Mouse (Mus musculus) liver, embryonic 13.5 days (tissue): Measurements from ENCODE around the gene Gm364. TPM values are rescaled to one million over a fixed set of nuclear protein-coding genes. Genes with fewer than 3 reads are reported as not detected.

ENCODE experiments used
- ATAC-seq: fragments of 200-750 bp; cut with Nextera tagmentation; 2 replicates; pipeline ENCODE4 v1.8.0; 2017; ENCODE audit warnings: low read depth, mild to moderate bottlenecking, moderate number of reproducible peaks, moderate library complexity
- DNase-seq: peaks from one replicate; pipeline ENCODE4 v3.0.0; 2022
- H3K27ac ChIP-seq: fragments of 300-500 bp; sonication (generic); 2 replicates; pipeline ENCODE4 v1.5.1; 2015; ENCODE audit warnings: moderate library complexity, mild to moderate bottlenecking, inconsistent platforms
- H3K27me3 ChIP-seq: fragments of 300-500 bp; sonication (generic); 2 replicates; pipeline ENCODE4 v1.6.1; 2015; ENCODE audit warnings: mild to moderate bottlenecking, inconsistent platforms
- H3K36me3 ChIP-seq: fragments of 300-500 bp; sonication (generic); 2 replicates; pipeline ENCODE4 v1.6.1; 2015; ENCODE audit warnings: mild to moderate bottlenecking, inconsistent platforms
- H3K4me1 ChIP-seq: fragments of 300-500 bp; sonication (generic); replicated peaks from 2 replicates; pipeline ENCODE4 v1.6.1; 2015; ENCODE audit warnings: inconsistent platforms
- H3K4me2 ChIP-seq: fragments of 300-500 bp; sonication (generic); 2 replicates; pipeline ENCODE4 v1.6.1; 2015; ENCODE audit warnings: inconsistent platforms, mild to moderate bottlenecking, moderate library complexity
- H3K4me3 ChIP-seq: fragments of 300-500 bp; sonication (generic); replicated peaks from 2 replicates; pipeline ENCODE4 v1.5.1; 2015; ENCODE audit warnings: mild to moderate bottlenecking, inconsistent platforms
- H3K9ac ChIP-seq: fragments of 300-500 bp; sonication (generic); 2 replicates; pipeline ENCODE4 v1.6.1; 2015; ENCODE audit warnings: mild to moderate bottlenecking, inconsistent platforms
- H3K9me3 ChIP-seq: fragments of 300-500 bp; sonication (generic); replicated peaks from 2 replicates; pipeline ENCODE4 v1.6.1; 2016; ENCODE audit warnings: inconsistent platforms
- WGBS: fragments of 180-500 bp; shearing (Covaris S2); methylation state at CpG from one replicate; pipeline ENCODE4 v1.1.7; 2015; ENCODE audit not compliant: insufficient replicate concordance; 5-methylcytosine and 5-hydroxymethylcytosine counted together
- polyA plus RNA-seq: library from polyadenylated mRNA; unstranded; fragments of >200 nt; fragmentation: Nextera tagmentation; extraction: Ambion mirVana; gene quantifications from 2 replicates; pipeline ENCODE4 v1.2.1, GENCODE M21; 2015

Gene Gm364
- polyA plus RNA-seq, 1 experiment from 2014 or later, result not detected

GRCm38 (mm10) chrX:57401388-57401787 is 7.6 kb upstream of the Gm364 start:
- Histone ChIP-seq H3K27me3 (no peaks in the 10 kb centered on the region), H3K9me3 (no peaks in the 10 kb centered on the region), H3K4me3 (no peak overlapping the region), H3K4me1 (no peaks in the 10 kb centered on the region), H3K9ac (no peak overlapping the region), H3K36me3 (no peaks in the 10 kb centered on the region), H3K4me2 (no peak overlapping the region), H3K27ac (no peak overlapping the region)
- ATAC-seq (no peak), DNase-seq (no peak)
- 53% methylated on average over 1 of the region's 1 CpGs for WGBS

- Histone ChIP-seq H3K9me3 (no peaks in the 10 kb centered on the region), H3K4me2 (no peak overlapping the region), H3K4me3 (no peak overlapping the region), H3K27ac (no peak overlapping the region), H3K27me3 (no peaks in the 10 kb centered on the region), H3K9ac (no peak overlapping the region), H3K4me1 (no peaks in the 10 kb centered on the region), H3K36me3 (no peaks in the 10 kb centered on the region)
- DNase-seq (no peak), ATAC-seq (no peak)
These were observed 5.3 kb upstream of the Gm364 start for GRCm38 (mm10) chrX:57403651-57404050.

GRCm38 (mm10) chrX:57431610-57432009 is 22.7 kb downstream of the Gm364 start:
- Histone ChIP-seq H3K4me2 (no peak overlapping the region), H3K4me1 (no peaks in the 10 kb centered on the region), H3K27ac (no peak overlapping the region), H3K9ac (no peak overlapping the region), H3K4me3 (no peak overlapping the region), H3K36me3 (no peaks in the 10 kb centered on the region), H3K9me3 (no peaks in the 10 kb centered on the region), H3K27me3 (no peaks in the 10 kb centered on the region)
- 1% methylated on average over 2 of the region's 2 CpGs for WGBS
- ATAC-seq (no peak), DNase-seq (no peak)

- H3K9ac ChIP-seq, result no peak overlapping the region
- no peaks in the 10 kb centered on the region for H3K27me3 ChIP-seq
- 74% methylated on average over 2 of the region's 2 CpGs for WGBS
- no peak overlapping the region for H3K4me2 ChIP-seq
- H3K27ac ChIP-seq, result no peak overlapping the region
- no peaks in the 10 kb centered on the region for H3K9me3 ChIP-seq
- ATAC-seq (no peak), DNase-seq (no peak)
- H3K4me3 ChIP-seq, result no peak overlapping the region
- no peaks in the 10 kb centered on the region for H3K4me1 ChIP-seq
- no peaks in the 10 kb centered on the region for H3K36me3 ChIP-seq
These were observed 24.9 kb downstream of the Gm364 start for GRCm38 (mm10) chrX:57433897-57434296.

GRCm38 (mm10) chrX:57503634-57504033 is 94.7 kb downstream of the Gm364 start, which contains the start of gene Gpr101:
TSS of gene Gpr101 (minus strand) at chrX:57503757.
- no peaks in the 10 kb centered on the region for H3K4me1 ChIP-seq
- peaks cover 24% of the 10 kb centered on the region for H3K27me3 ChIP-seq
- no peaks in the 10 kb centered on the region for H3K36me3 ChIP-seq
- no peak within 1 kb of the TSS for H3K4me3 ChIP-seq
- 13% methylated on average over 22 of the region's 28 CpGs for WGBS
- H3K4me2 ChIP-seq, result no peak within 1 kb of the TSS
- no peak within 1 kb of the TSS for H3K9ac ChIP-seq
- no peaks in the 10 kb centered on the region for H3K9me3 ChIP-seq
- H3K27ac ChIP-seq, result no peak within 1 kb of the TSS
- DNase-seq (no peak), ATAC-seq (no peak)

- no peaks in the 10 kb centered on the region for H3K4me1 ChIP-seq
- WGBS, result 24% methylated on average over 1 of the region's 1 CpGs
These were observed 97.3 kb downstream of the Gm364 start for GRCm38 (mm10) chrX:57506247-57506646.

GRCm38 (mm10) chrX:57521117-57522095 is 112.5 kb downstream of the Gm364 start:
- Histone ChIP-seq H3K4me3 (no peak overlapping the region), H3K9ac (no peak overlapping the region), H3K27ac (no peak overlapping the region), H3K36me3 (no peaks in the 10 kb centered on the region), H3K4me2 (no peak overlapping the region), H3K27me3 (no peaks in the 10 kb centered on the region), H3K9me3 (no peaks in the 10 kb centered on the region), H3K4me1 (no peaks in the 10 kb centered on the region)
- 30% methylated on average over 28 of the region's 28 CpGs for WGBS
- no peak for DNase-seq
- no peak for ATAC-seq

More at GRCm38 (mm10) chrX:57506247-57506646, 97.3 kb downstream of the Gm364 start:
- Histone ChIP-seq H3K9ac (no peak overlapping the region), H3K4me3 (no peak overlapping the region), H3K4me2 (no peak overlapping the region), H3K27me3 (peaks cover 24% of the 10 kb centered on the region), H3K9me3 (no peaks in the 10 kb centered on the region), H3K36me3 (no peaks in the 10 kb centered on the region), H3K27ac (no peak overlapping the region)
- no peak for ATAC-seq
- DNase-seq, result no peak

Other genes starting within 250 kb of the Gm364 start
- not detected in 2 replicates for gene Cd40lg, start 197.0 kb upstream of the Gm364 start, polyA plus RNA-seq
- gene Arhgef6, start 70.4 kb upstream of the Gm364 start, polyA plus RNA-seq, result 3.3 and 4.6 TPM in 2 replicates
- gene Rbmx, start 16.1 kb upstream of the Gm364 start, polyA plus RNA-seq, result 27.4 and 30.8 TPM in 2 replicates
- not detected in 2 replicates for gene Gpr101, start 94.6 kb downstream of the Gm364 start, polyA plus RNA-seq